Mouse (Mus musculus) bone marrow, adult 2 months (tissue): Measurements from ENCODE around the gene Rabep2.

Experiments
- CTCF ChIP-seq: fragments of 200-500 bp; IDR thresholded peaks from 2 replicates; pipeline ENCODE4 v1.5.1; 2011; ENCODE audit warnings: low read length, control low read depth; ENCODE audit not compliant: control insufficient read depth, insufficient read depth
- POLR2A ChIP-seq: fragments of 200-500 bp; IDR thresholded peaks from 2 replicates; pipeline ENCODE4 v1.6.1; 2011; ENCODE audit warnings: low read depth, mild to moderate bottlenecking, control low read depth, low read length, borderline replicate concordance; ENCODE audit not compliant: control insufficient read depth

- TF ChIP-seq CTCF (no peak), POLR2A (no peak)
Measured at GRCm38 (mm10) chr7:126463547-126463946, 35.0 kb downstream of the Rabep2 start.
